Mouse (Mus musculus): ENCODE data around the gene Nbea. TPM values are rescaled to one million over a fixed set of nuclear protein-coding genes. Genes with fewer than 3 reads are reported as not detected.

Nbea gene
- polyA plus RNA-seq, 1 experiment: 7.7 TPM

DNA sequence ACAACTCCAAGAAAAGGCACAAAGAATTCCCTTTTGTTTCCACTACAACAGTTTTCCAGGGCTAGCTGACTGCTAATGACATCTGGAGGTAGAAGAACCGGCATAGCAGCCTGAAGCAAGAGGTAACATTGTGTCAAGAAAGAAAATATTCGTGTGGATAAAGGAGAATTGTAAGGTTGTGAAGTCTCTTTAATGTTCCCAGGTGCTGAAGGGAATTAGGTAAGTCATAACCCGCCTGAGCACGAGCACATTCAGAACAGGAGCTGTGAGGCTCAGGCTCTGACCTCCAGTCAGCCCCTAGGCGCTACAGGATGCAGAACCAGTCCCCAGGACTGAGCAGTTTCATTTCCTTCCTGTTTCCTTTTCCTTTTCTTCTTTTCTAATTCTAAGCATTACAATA lies 86.4 kb downstream of the Nbea start:
- Histone ChIP-seq H3K36me3 (ENCODE audit: control insufficient read depth, insufficient read depth, low read length) (no peaks in the 10 kb centered on the region), H3K4me1 (ENCODE audit: control insufficient read depth, insufficient read depth, low read length) (peaks cover 4% of the 10 kb centered on the region; the same call in 1 of the 2 replicates), H3K27me3 (replicated peaks; ENCODE audit: control insufficient read depth, insufficient read depth, low read length) (no peaks in the 10 kb centered on the region), H3K27ac (ENCODE audit: insufficient read depth, low read depth, low read length) (0 out of 2 replicates have a peak overlapping the region, but pooled peaks have one; percentile 28), H3K4me3 (ENCODE audit: insufficient read depth, low read depth, low read length) (no peak overlapping the region)
- WGBS: 39% methylated on average over 5 of the region's 5 CpGs
- peak; percentile 6 for DNase-seq
- TF ChIP-seq CTCF (conservative IDR thresholded peaks at IDR 0.05; ENCODE audit: insufficient read depth, insufficient read length, low read depth, low read length) (no peak), POLR2A (IDR thresholded peaks at IDR 0.05; ENCODE audit: low read depth, low read length) (no peak)

DNA sequence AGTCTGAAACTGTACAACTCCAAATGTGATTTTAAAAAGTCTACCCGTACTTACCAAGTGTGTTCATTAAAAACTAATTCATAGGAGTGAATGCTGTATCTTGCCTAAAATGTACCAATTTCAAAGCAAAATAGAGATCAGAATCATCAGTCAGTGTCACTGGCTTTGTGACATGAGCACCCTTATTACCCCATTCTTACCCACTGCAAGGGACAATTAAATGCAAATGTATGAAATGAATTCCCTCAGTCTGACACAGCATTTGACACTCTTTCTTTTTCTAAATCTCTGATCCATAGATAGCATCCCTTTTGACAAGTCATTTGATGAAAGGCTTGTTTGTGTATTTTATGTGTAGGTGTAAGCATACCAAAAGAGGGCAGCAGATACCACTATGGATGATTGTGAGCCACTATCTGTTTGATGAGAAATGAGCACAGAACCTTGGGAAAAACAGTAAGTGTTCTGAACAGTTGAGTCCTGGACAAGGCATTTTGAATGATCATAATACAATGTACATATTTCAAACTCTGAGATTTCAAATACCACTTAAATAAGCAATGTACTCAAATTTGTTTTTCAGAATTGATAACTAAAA lies 104.4 kb downstream of the Nbea start:
- H3K27me3 ChIP-seq (replicated peaks; ENCODE audit: control insufficient read depth, insufficient read depth, low read length): no peaks in the 10 kb centered on the region
- DNase-seq: peak; percentile 37
- no peaks in the 10 kb centered on the region for H3K36me3 ChIP-seq (ENCODE audit: control insufficient read depth, insufficient read depth, low read length)
- no peak overlapping the region for H3K27ac ChIP-seq (ENCODE audit: insufficient read depth, low read depth, low read length)
- TF ChIP-seq POLR2A (IDR thresholded peaks at IDR 0.05; ENCODE audit: low read depth, low read length) (no peak), CTCF (conservative IDR thresholded peaks at IDR 0.05; ENCODE audit: insufficient read depth, insufficient read length, low read depth, low read length) (no peak)
- 89% methylated on average over 1 of the region's 1 CpGs for WGBS
- no peak overlapping the region for H3K4me3 ChIP-seq (ENCODE audit: insufficient read depth, low read depth, low read length)
- no peaks in the 10 kb centered on the region for H3K4me1 ChIP-seq (ENCODE audit: control insufficient read depth, insufficient read depth, low read length)

DNA sequence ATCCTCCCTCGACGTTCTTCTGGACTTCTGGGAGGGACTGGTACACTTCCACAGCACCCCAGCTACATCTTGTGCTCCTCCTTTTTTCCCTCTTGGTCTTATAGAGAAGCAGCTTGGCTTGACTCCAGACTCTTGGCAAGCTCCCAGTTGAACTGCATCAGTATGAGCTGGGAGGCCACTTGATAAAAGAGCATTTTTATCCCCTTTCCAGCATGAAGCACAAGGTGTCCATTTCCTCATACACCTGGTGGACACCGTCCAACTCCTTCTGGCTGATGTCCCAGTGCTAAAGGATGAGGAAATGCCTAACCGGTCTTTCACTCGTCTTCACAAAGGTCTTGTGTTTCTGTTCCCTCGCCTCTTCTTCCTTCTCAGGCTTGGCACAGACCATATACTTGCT lies 115.7 kb downstream of the Nbea start:
- no peaks in the 10 kb centered on the region for H3K4me1 ChIP-seq (ENCODE audit: control insufficient read depth, insufficient read depth, low read length)
- whole genome bisulfite sequencing: 48% methylated on average over 6 of the region's 6 CpGs
- no peak for TF ChIP-seq CTCF (conservative IDR thresholded peaks at IDR 0.05; ENCODE audit: insufficient read depth, insufficient read length, low read depth, low read length)
- TF ChIP-seq POLR2A (IDR thresholded peaks at IDR 0.05; ENCODE audit: low read depth, low read length): no peak
- no peak overlapping the region for H3K4me3 ChIP-seq (ENCODE audit: insufficient read depth, low read depth, low read length)
- H3K27me3 ChIP-seq (replicated peaks; ENCODE audit: control insufficient read depth, insufficient read depth, low read length): no peaks in the 10 kb centered on the region
- no peak overlapping the region for H3K27ac ChIP-seq (ENCODE audit: insufficient read depth, low read depth, low read length)
- peak; percentile 13 for DNase-seq
- no peaks in the 10 kb centered on the region for H3K36me3 ChIP-seq (ENCODE audit: control insufficient read depth, insufficient read depth, low read length)

DNA sequence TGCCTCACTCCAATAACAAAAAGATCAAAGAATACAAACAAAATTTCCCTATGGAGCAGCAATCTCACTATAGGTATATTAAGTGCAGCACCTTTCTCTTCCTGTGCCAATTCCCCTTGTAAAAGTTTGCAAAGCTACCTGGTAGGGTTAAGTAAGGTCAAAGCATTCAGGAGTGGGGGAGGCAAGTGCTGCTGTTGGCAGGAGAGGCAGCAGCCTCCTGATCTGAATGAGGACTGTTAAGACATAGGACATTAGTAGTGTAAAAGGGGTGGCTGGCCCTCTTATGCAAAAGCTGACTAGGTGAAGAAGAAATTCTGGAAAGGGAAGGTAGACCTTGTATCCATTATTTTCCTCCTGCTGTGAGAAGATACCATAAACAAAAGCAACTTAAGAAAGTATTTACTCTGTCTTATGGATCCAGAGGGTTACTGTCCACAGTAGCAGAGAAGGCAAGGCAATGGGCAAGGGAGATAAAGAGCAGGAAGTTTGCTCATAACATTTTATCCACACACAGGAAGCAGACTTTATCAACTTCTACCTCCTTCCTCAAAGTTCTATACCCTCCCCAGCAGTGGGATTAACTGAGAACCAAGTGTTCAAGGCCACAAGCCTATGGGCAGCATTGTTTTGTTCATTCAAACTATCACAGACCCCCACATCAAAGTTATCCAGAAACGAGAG lies 117.0 kb downstream of the Nbea start:
- Histone ChIP-seq H3K4me1 (ENCODE audit: control insufficient read depth, insufficient read depth, low read length) (no peaks in the 10 kb centered on the region), H3K27ac (ENCODE audit: insufficient read depth, low read depth, low read length) (no peak overlapping the region), H3K4me3 (ENCODE audit: insufficient read depth, low read depth, low read length) (no peak overlapping the region), H3K27me3 (replicated peaks; ENCODE audit: control insufficient read depth, insufficient read depth, low read length) (no peaks in the 10 kb centered on the region), H3K36me3 (ENCODE audit: control insufficient read depth, insufficient read depth, low read length) (no peaks in the 10 kb centered on the region)
- TF ChIP-seq POLR2A (IDR thresholded peaks at IDR 0.05; ENCODE audit: low read depth, low read length) (no peak), CTCF (conservative IDR thresholded peaks at IDR 0.05; ENCODE audit: insufficient read depth, insufficient read length, low read depth, low read length) (no peak)
- no peak for DNase-seq
- 97% methylated on average over 1 of the region's 1 CpGs for WGBS

DNA sequence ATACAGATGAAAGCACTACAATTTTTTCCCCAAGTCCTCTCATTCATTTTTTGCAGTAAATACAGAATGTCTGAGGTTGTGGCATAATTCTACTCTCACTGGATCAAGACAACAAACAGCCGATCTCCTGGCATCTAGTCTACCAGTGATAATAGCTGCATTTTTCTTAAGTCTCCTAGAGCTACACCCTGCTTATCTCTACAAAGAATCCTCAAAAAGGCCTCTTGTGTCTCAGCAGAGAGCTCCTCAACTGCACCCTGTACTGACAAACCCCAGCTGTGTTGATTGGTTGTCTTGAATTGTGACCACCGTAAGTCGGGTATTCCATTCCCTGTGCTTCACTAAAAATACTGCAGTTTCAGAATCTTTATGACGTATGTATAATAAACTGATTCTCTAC lies 118.3 kb downstream of the Nbea start:
- H3K36me3 ChIP-seq (ENCODE audit: control insufficient read depth, insufficient read depth, low read length): no peaks in the 10 kb centered on the region
- H3K4me1 ChIP-seq (ENCODE audit: control insufficient read depth, insufficient read depth, low read length): no peaks in the 10 kb centered on the region
- H3K27ac ChIP-seq (ENCODE audit: insufficient read depth, low read depth, low read length): no peak overlapping the region
- 90% methylated on average over 4 of the region's 4 CpGs for WGBS
- no peak overlapping the region for H3K4me3 ChIP-seq (ENCODE audit: insufficient read depth, low read depth, low read length)
- DNase-seq: no peak
- no peak for TF ChIP-seq CTCF (conservative IDR thresholded peaks at IDR 0.05; ENCODE audit: insufficient read depth, insufficient read length, low read depth, low read length)
- TF ChIP-seq POLR2A (IDR thresholded peaks at IDR 0.05; ENCODE audit: low read depth, low read length): no peak
- H3K27me3 ChIP-seq (replicated peaks; ENCODE audit: control insufficient read depth, insufficient read depth, low read length): no peaks in the 10 kb centered on the region

DNA sequence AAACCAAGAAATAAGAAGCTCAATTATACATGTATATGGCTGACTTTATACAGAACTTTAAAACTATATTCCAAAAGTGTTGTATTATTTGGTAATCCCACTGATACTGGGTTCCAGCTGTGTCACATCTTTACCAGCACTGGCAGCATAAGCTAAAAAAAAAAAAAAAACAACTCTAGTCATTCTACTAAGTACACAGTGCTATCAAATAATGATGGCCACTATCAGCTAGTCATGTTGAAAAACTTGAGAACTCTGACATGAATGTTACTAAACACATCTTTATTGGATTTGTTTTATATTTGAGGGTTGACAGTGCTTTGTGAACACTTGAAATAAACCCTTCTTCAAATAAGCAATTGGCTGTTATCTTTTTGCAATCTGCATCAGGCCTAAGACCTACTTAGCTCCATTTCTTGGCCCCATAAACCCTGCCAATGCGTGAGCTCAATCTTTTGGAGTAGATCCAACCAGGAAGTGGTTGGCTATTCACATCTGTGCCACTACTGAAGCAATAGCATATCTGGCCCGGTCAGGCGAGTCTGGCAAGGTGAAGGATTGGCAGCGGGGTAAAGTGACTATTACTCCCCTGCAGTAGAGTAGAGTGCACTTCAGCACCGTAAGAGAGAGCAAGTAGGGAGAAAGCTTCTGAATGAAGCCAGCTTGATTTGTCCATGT lies 137.7 kb downstream of the Nbea start:
- Histone ChIP-seq H3K27ac (ENCODE audit: insufficient read depth, low read depth, low read length) (no peak overlapping the region), H3K27me3 (replicated peaks; ENCODE audit: control insufficient read depth, insufficient read depth, low read length) (no peaks in the 10 kb centered on the region), H3K36me3 (ENCODE audit: control insufficient read depth, insufficient read depth, low read length) (no peaks in the 10 kb centered on the region), H3K4me1 (ENCODE audit: control insufficient read depth, insufficient read depth, low read length) (no peaks in the 10 kb centered on the region), H3K4me3 (ENCODE audit: insufficient read depth, low read depth, low read length) (no peak overlapping the region)
- WGBS: 72% methylated on average over 5 of the region's 5 CpGs
- no peak for TF ChIP-seq CTCF (conservative IDR thresholded peaks at IDR 0.05; ENCODE audit: insufficient read depth, insufficient read length, low read depth, low read length)
- no peak for TF ChIP-seq POLR2A (IDR thresholded peaks at IDR 0.05; ENCODE audit: low read depth, low read length)
- peak; percentile 3 for DNase-seq

DNA sequence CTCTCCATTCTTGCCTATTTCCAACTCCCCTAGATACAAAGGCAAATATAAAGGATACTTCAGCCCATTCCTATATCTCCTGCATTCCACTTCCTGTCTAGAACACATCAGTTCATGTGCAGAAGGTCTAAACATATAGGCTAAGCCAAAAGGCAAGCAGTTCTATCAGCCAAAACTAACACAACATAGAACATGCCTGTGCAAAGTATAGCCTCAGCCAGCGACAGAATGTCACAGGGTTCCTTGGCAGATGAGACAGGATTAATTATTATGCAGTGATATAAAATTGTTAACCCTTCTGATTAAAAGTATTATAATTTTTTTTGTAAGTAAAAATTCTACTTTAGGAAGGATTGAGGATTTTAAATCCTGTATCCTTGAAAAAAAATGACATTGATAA lies 140.4 kb downstream of the Nbea start:
- H3K27ac ChIP-seq (ENCODE audit: insufficient read depth, low read depth, low read length): no peak overlapping the region
- no peak overlapping the region for H3K4me3 ChIP-seq (ENCODE audit: insufficient read depth, low read depth, low read length)
- no peaks in the 10 kb centered on the region for H3K36me3 ChIP-seq (ENCODE audit: control insufficient read depth, insufficient read depth, low read length)
- H3K27me3 ChIP-seq (replicated peaks; ENCODE audit: control insufficient read depth, insufficient read depth, low read length): no peaks in the 10 kb centered on the region
- H3K4me1 ChIP-seq (ENCODE audit: control insufficient read depth, insufficient read depth, low read length): no peaks in the 10 kb centered on the region
- WGBS: 81% methylated on average over 1 of the region's 1 CpGs
- no peak for TF ChIP-seq POLR2A (IDR thresholded peaks at IDR 0.05; ENCODE audit: low read depth, low read length)
- TF ChIP-seq CTCF (conservative IDR thresholded peaks at IDR 0.05; ENCODE audit: insufficient read depth, insufficient read length, low read depth, low read length): no peak
- no peak for DNase-seq
